Mouse (Mus musculus) bone marrow, adult 2 months (tissue): Measurements from ENCODE around the gene Hadh.

Source experiments
- CTCF ChIP-seq: fragments of 200-500 bp; IDR thresholded peaks from 2 replicates; pipeline ENCODE4 v1.5.1; 2011; ENCODE audit warnings: low read length, control low read depth; ENCODE audit not compliant: control insufficient read depth, insufficient read depth
- POLR2A ChIP-seq: fragments of 200-500 bp; IDR thresholded peaks from 2 replicates; pipeline ENCODE4 v1.6.1; 2011; ENCODE audit warnings: low read depth, mild to moderate bottlenecking, control low read depth, low read length, borderline replicate concordance; ENCODE audit not compliant: control insufficient read depth

GRCm38 (mm10) chr3:131196050-131196449 is 75.9 kb downstream of the Hadh start:
- TF ChIP-seq CTCF: no peak
- no peak for TF ChIP-seq POLR2A
